Mouse (Mus musculus) bone marrow macrophage, adult 2 months (primary cell): ENCODE measurements around the gene Frmd4b.

ENCODE experiments used
- CTCF ChIP-seq: IDR thresholded peaks from 2 replicates; pipeline ENCODE4 v1.5.1; 2012; ENCODE audit warnings: low read depth, mild to moderate bottlenecking, low read length, moderate library complexity
- POLR2A ChIP-seq: IDR thresholded peaks from 2 replicates; pipeline ENCODE4 v1.6.1; 2012; ENCODE audit warnings: mild to moderate bottlenecking, low read depth, low read length, borderline replicate concordance

DNA sequence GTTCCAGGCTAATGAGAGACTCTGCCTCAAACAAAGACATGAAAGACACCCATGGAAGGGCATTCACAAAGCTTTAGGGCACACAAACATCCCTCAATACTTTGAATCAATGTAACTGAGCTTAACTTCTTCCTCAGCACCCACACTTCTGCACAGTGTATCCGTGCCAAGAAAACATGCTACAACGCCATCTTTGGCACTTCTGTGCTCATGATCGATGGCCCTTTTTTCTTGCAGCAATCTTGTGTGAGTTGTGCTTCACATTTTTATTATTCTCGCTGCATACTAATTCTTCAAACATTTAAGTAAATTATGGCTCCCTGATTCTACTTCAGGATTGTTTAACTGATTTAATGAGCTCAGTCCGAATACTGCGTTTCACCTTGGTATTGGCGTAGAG is 61.7 kb downstream of the Frmd4b start:
- no peak for TF ChIP-seq CTCF
- TF ChIP-seq POLR2A, result no peak
